Mouse (Mus musculus): ENCODE results near the gene Rai14.

Rai14 gene

GRCm38 (mm10) chr15:10720671-10721070 is 6.2 kb upstream of the Rai14 start:
- no peak for DNase-seq (ENCODE audit: low read depth, low spot score)

DNA sequence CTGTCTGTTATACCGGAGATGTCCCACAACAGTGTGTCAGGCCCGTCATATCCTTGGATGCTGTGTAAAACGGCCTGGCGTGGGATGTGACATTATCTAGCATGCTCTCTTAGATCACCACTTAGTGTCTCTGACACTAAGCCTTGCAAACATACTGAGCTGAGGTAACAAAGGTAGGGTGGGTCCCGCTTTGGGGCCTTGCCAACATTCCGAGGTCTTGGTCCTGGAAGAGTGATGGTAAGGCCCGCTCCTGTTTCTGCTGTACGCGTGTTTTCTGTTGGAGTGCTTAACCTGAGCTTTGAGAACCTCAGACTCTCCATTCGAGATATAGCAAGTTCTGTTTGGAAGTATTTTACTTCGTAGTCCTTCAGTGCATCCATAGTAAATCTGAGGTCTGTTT is 5.8 kb upstream of the Rai14 start:
- no peak for DNase-seq (ENCODE audit: low read depth, low spot score)

DNA sequence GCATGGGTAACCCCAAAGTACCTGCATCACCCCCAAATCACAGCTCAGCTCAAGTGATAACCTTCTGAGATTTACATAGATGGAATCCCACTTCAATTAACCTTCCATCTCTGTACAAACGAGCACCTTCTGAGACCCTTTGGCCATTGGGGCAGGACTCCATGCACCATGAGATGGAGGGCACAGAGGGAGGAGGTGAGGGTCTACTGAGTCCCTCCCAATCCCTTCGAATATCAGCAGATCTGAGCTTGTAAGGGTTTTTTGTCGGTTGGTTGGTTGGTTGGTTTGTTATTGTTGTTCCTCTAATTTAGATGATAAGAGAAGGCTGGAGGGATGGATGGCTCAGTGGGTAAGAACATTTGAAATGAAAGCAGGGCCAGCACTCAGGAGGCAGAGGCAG is 5.1 kb upstream of the Rai14 start:
- DNase-seq (ENCODE audit: low read depth, low spot score), result no peak

DNA sequence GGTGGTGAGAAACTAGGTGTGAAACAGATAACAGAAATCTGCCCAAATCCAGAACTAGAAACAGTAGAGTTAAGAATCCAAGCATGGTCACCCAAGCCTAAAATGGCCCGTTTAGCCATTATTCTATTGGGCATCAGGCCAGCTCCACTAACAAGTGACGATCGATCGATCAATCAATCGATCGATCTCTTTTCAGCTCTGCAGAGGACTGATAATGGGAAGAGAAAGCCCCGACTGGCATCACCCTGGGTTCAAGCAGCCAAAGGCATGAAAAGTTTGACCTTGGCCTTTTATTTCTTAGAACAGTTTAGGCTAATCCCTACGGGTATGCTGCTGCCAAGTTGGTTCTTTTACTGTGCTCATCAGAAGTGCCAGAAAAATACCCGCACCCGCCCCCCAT is 4.3 kb upstream of the Rai14 start:
- DNase-seq (ENCODE audit: low read depth, low spot score), result no peak

DNA sequence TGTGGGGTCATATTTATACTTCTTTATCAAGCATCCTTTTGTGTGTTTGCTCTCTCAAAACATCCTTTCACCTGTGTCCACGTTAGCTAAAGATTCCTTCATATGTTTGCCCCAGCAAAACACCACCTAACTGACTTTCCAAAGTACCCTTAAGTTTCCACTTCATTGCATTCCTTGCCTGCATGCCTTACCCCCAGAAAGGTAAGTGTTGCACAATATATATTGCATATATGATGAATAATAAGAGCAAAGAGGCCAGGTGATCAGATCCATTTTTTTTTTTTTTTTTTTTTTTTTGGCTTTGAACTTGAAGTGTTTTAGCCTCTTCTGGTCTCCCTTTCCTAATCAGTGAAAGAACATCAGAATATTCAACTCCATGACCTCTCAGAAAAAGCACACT is 2.9 kb upstream of the Rai14 start:
- DNase-seq (ENCODE audit: low read depth, low spot score), result no peak

GRCm38 (mm10) chr15:10715966-10716365 is 1.5 kb upstream of the Rai14 start:
- no peak for DNase-seq (ENCODE audit: low read depth, low spot score)

DNA sequence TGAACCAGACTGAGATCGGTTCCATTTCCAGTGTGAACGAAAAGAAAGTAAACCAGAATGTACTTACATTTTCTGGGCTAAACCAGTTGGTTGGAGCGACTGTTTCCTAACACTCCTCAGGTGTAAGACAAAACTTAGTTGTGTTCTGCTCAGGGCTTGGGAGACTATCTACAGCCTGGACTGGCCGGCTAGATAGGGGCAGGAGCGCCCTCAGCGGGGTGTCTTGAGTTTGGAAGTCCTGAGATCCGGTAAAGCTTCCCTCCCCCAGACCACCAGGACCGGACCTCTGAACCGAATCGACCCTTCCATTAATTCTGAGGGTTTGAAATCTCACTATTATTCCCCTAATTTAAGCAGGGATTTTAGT is 698 bp upstream of the Rai14 start:
- DNase-seq (ENCODE audit: low read depth, low spot score), result no peak

DNA sequence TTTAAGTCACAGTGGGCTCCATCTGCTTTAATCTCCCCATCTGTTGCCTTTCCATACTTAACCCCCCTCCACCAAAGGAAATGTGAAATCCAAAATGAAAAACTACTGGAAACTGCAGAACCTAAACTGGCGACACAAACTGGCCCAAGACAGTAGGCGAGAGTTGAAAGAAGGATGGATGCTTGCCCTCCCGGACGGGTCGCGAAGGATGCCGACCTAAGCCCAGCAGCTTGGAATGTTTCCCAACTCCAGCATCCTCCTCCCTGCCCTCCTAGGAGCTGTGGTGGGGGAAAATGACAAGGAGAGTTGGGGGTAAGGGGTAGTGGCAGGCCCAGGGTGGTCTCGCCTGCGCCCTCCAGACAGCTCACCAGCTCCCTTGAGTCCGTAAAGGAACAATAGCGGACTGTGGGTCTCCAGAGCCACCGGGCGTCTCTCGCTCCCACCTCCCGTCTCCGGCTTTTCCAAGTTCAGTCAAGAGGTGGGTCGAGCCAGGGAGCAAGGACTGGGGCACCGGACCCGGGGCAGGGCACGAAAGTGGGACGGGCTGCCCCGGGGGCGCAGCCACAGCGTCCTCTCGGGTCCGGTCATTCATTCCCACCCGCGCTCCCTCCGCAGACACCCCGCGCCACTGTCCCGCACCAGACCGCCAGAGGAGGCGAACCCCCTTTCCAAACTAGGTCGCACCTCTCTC is 653 bp downstream of the Rai14 start:
- no peak for DNase-seq (ENCODE audit: low read depth, low spot score)

DNA sequence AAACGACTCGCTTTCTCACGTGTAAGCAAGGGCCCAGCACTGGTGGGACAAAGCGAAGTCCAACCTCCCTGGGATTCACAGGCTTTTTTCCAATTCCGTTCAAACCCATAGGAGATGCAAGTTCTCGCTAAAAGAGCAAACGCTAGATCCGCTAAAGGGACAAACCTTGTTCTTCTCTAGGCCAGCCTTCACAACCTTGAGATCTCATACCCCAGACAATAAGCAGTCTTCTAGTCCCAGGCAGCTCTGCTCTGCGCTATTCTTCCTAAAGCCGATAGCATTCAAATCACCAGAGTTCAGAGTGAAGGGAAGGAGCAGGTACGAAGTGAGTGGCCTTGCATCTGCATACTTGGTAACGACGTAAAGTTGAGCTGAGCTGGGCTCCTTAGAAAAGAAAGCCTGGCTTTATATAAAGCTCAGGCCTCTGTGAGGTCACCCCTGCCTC is 1.2 kb downstream of the Rai14 start:
- no peak for DNase-seq (ENCODE audit: low read depth, low spot score)

GRCm38 (mm10) chr15:10712288-10712687 is 2.1 kb downstream of the Rai14 start:
- no peak for DNase-seq (ENCODE audit: low read depth, low spot score)

- DNase-seq (ENCODE audit: low read depth, low spot score), result no peak
These were observed 3.2 kb downstream of the Rai14 start for GRCm38 (mm10) chr15:10711231-10711630.

- no peak for DNase-seq (ENCODE audit: low read depth, low spot score)
These were observed 5.7 kb downstream of the Rai14 start for GRCm38 (mm10) chr15:10708591-10709272.

DNA sequence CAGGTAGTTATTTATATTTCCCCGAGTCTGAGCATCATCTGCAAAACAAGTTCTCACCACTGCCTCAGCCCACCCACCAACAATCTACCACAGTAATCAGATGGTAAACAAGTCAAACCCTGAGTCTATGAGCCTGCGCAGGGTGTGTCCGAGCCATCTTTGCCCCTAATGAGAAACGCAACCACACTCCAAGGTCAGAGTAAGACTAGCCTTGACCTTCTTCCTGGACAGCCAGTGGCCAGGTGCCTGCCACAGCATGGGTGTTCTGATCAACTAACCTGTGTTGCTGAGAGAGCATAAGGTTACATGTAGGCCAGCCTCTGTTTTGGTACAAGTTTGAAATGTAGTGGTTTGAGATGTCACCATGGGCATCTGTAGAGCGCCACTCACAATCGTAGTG is 7.3 kb downstream of the Rai14 start:
- DNase-seq (ENCODE audit: low read depth, low spot score), result no peak

DNA sequence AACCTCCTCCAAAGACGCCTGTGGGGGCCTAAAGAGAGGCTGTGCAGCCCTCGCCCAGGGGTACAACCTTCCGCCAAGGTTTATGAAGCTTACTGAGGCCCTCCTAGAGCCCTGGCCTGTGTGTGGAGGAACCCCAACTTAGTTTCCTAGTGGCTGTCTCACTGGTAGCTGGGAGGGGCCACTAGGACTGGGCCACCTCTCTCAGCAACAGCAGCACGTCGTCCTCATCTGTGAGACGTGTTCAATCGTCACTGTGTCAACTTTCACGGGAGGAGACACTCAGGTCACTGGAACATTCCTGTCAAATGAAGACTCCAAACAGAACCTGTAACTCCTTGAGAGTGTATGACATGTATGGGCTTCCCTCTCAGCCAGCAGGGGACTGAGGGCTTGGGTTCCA is 8.0 kb downstream of the Rai14 start:
- DNase-seq (ENCODE audit: low read depth, low spot score), result no peak

DNA sequence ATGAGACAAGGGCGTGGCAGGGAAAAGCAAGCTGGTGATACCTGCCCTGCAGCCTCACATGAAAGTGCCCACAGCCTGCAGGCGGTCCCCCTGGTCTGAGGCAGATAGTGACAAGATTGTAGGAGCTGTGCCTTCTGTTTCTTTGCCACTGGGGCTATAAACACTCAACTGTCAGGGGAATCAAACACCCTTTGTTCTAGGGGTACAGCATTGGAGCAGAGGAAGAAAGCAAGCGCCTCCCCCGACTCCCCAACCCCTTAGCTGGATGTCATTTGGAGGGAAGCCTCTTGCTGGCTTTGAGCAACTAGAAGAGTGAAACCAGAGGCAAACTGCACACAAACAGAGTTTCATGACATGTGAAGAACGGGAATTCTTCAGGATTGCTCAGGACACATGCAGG is 8.7 kb downstream of the Rai14 start:
- no peak for DNase-seq (ENCODE audit: low read depth, low spot score)

GRCm38 (mm10) chr15:10704328-10704727 is 10.1 kb downstream of the Rai14 start:
- no peak for DNase-seq (ENCODE audit: low read depth, low spot score)

DNA sequence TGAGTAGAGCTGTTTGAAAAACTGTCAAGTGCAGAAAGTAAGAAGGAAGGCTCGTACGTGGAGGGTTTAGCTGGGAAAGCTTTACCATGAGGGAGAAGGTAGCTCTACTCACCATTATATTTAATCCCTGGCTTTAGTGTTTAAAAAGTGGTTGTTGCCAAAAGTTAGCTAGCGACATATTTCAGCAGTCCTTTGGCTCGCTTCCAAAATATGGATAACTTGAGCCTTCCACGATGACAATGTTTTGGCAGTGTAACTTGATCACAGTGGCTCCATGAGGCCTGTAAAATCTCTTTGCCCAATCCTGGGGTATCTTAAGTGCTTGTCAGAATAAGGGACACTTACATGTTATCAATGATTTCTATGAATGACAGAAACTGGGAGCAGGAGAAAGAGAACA is 12.9 kb downstream of the Rai14 start:
- no peak for DNase-seq (ENCODE audit: low read depth, low spot score)

GRCm38 (mm10) chr15:10700891-10701466 is 13.4 kb downstream of the Rai14 start:
- no peak for DNase-seq (ENCODE audit: low read depth, low spot score)

DNA sequence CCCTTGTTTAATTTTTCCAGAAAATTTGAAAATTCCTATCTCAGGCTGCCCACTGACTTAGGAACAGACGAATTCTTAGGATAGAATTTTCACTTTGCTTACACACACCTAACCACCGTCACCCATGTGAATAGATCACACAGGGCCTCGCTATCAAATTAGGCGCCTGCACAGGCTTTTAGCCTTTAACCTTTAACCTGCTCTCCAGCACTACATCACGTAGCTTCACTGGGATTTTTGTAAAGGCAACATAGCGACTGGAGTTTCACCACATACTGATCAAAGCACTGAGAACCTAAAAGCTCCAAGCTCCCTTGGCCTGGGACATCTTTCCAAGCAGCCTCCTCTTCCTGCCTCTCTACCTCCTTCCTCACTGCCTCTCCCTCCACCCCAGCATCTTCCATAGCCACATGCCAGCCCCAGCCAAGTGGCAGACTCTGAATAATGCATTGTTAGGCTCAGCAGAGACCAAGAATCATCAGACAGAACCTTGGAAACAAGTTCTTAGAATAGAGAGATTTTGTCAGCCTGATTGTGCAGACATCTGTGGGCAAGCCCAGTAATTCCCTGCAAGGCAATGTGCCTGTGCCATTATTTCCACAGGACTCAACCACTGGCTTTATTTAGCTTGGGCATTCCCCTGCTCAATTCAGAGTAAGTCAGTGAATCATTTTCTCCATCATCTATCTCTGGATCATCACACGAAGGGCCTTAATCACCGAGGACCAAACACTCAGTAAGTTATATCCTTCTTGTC is 17.8 kb downstream of the Rai14 start:
- no peak for DNase-seq (ENCODE audit: low read depth, low spot score)

DNA sequence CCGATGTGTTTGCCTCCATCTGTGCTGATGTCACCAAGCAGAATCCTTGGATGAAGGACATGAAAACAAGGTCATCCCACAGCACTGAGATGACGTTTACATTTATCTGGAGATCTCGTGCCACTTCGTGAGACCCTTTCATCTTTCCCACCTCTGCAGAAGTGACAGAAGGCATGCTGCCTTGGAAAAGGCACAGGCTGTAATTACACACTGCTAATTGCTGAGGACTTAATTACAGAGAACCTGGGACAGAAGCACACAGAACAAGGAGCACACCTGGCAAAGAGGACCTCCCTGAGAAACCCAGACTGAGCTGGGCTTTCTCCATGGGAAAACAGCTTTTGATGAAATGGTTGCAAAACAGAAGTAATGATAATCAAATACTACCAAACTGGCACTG is 21.8 kb downstream of the Rai14 start:
- DNase-seq (ENCODE audit: low read depth, low spot score), result no peak

GRCm38 (mm10) chr15:10691481-10691880 is 22.9 kb downstream of the Rai14 start:
- no peak for DNase-seq (ENCODE audit: low read depth, low spot score)

GRCm38 (mm10) chr15:10690973-10691372 is 23.5 kb downstream of the Rai14 start:
- DNase-seq (ENCODE audit: low read depth, low spot score), result no peak

DNA sequence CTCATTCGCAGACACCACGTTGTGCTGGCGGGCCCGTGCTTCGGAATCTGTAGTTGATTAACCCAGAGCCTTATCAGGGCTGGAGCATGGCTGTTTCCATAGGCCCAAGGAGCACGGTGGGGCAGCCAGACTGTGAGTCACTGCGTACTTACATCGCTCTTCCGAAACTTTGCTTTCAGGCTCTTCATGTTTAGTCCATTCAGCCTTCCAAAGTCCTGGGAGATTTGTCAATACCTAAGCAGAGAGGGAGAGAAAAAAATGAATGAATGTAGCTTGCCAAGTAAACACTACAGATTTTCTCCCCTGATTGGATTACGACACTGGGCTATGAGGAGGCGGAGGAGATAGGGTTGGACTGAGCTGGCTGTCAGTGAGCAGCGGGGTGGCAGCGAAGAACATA is 24.2 kb downstream of the Rai14 start:
- no peak for DNase-seq (ENCODE audit: low read depth, low spot score)

Measured in retina, adult 2 months (tissue).